Mouse (Mus musculus): ENCODE results near the gene Bpifb4. TPM values are rescaled to one million over a fixed set of nuclear protein-coding genes. Genes with fewer than 3 reads are reported as not detected.

Gene Bpifb4
- polyA plus RNA-seq, 1 experiment from 2014 or later, result not detected

- no peaks in the 10 kb centered on the region for H3K4me1 ChIP-seq (ENCODE audit: control insufficient read depth, insufficient read depth, low read length)
- H3K9ac ChIP-seq (ENCODE audit: low read length), result no peak overlapping the region
- H3K36me3 ChIP-seq (ENCODE audit: control insufficient read depth, insufficient read depth), result no peaks in the 10 kb centered on the region
- no peak for ATAC-seq (replicated peaks; ENCODE audit: extremely low read depth, insufficient read depth, low FRiP score)
- H3K4me3 ChIP-seq (ENCODE audit: low read length), result no peak overlapping the region
- no peak overlapping the region for H3K27ac ChIP-seq (ENCODE audit: low read length)
- WGBS, result 77% methylated on average over 5 of the region's 5 CpGs
- H3K4me2 ChIP-seq (ENCODE audit: low read depth, low read length), result no peak overlapping the region
- H3K27me3 ChIP-seq (ENCODE audit: control insufficient read depth, insufficient read depth, low read length), result no peaks in the 10 kb centered on the region
- H3K9me3 ChIP-seq (replicated peaks; ENCODE audit: control insufficient read depth, low read length), result no peaks in the 10 kb centered on the region
Measured at GRCm38 (mm10) chr2:153970221-153970620, 32.2 kb downstream of the Bpifb4 start.

GRCm38 (mm10) chr2:153974582-153974981, 36.6 kb downstream of the Bpifb4 start, which contains the start of gene Bpifa6:
Bpifa6 (plus strand) TSS chr2:153974945.
- Histone ChIP-seq H3K36me3 (ENCODE audit: control insufficient read depth, insufficient read depth) (no peaks in the 10 kb centered on the region), H3K4me2 (ENCODE audit: low read depth, low read length) (no peak within 1 kb of the TSS), H3K27me3 (ENCODE audit: control insufficient read depth, insufficient read depth, low read length) (no peaks in the 10 kb centered on the region), H3K4me1 (ENCODE audit: control insufficient read depth, insufficient read depth, low read length) (no peaks in the 10 kb centered on the region), H3K27ac (ENCODE audit: low read length) (no peak within 1 kb of the TSS), H3K9ac (ENCODE audit: low read length) (no peak within 1 kb of the TSS), H3K9me3 (replicated peaks; ENCODE audit: control insufficient read depth, low read length) (no peaks in the 10 kb centered on the region), H3K4me3 (ENCODE audit: low read length) (no peak within 1 kb of the TSS)
- WGBS, result 49% methylated on average over 5 of the region's 5 CpGs
- ATAC-seq (replicated peaks; ENCODE audit: extremely low read depth, insufficient read depth, low FRiP score), result no peak

- 2% methylated on average over 7 of the region's 7 CpGs for WGBS
- no peaks in the 10 kb centered on the region for H3K36me3 ChIP-seq (ENCODE audit: control insufficient read depth, insufficient read depth)
- no peak for ATAC-seq (replicated peaks; ENCODE audit: extremely low read depth, insufficient read depth, low FRiP score)
- no peak overlapping the region for H3K27ac ChIP-seq (ENCODE audit: low read length)
- no peak overlapping the region for H3K9ac ChIP-seq (ENCODE audit: low read length)
- H3K4me1 ChIP-seq (ENCODE audit: control insufficient read depth, insufficient read depth, low read length), result no peaks in the 10 kb centered on the region
- no peaks in the 10 kb centered on the region for H3K9me3 ChIP-seq (replicated peaks; ENCODE audit: control insufficient read depth, low read length)
- H3K4me3 ChIP-seq (ENCODE audit: low read length), result no peak overlapping the region
- no peak overlapping the region for H3K4me2 ChIP-seq (ENCODE audit: low read depth, low read length)
- no peaks in the 10 kb centered on the region for H3K27me3 ChIP-seq (ENCODE audit: control insufficient read depth, insufficient read depth, low read length)
Measured at GRCm38 (mm10) chr2:153995770-153996169, 57.8 kb downstream of the Bpifb4 start.

GRCm38 (mm10) chr2:154000501-154000900, 62.5 kb downstream of the Bpifb4 start:
- no peak for ATAC-seq (replicated peaks; ENCODE audit: extremely low read depth, insufficient read depth, low FRiP score)

GRCm38 (mm10) chr2:154001056-154001455, 63.0 kb downstream of the Bpifb4 start:
- H3K9me3 ChIP-seq (replicated peaks; ENCODE audit: control insufficient read depth, low read length), result no peaks in the 10 kb centered on the region

More at GRCm38 (mm10) chr2:154000501-154000900, 62.5 kb downstream of the Bpifb4 start:
- H3K27me3 ChIP-seq (ENCODE audit: control insufficient read depth, insufficient read depth, low read length), result no peaks in the 10 kb centered on the region
- 70% methylated on average over 3 of the region's 3 CpGs for WGBS
- H3K9me3 ChIP-seq (replicated peaks; ENCODE audit: control insufficient read depth, low read length), result no peaks in the 10 kb centered on the region
- H3K9ac ChIP-seq (ENCODE audit: low read length), result no peak overlapping the region
- H3K4me2 ChIP-seq (ENCODE audit: low read depth, low read length), result no peak overlapping the region
- no peaks in the 10 kb centered on the region for H3K4me1 ChIP-seq (ENCODE audit: control insufficient read depth, insufficient read depth, low read length)
- no peak overlapping the region for H3K27ac ChIP-seq (ENCODE audit: low read length)
- no peak overlapping the region for H3K4me3 ChIP-seq (ENCODE audit: low read length)
- no peaks in the 10 kb centered on the region for H3K36me3 ChIP-seq (ENCODE audit: control insufficient read depth, insufficient read depth)

GRCm38 (mm10) chr2:154004456-154004855, 66.4 kb downstream of the Bpifb4 start:
- Histone ChIP-seq H3K36me3 (ENCODE audit: control insufficient read depth, insufficient read depth) (no peaks in the 10 kb centered on the region), H3K9me3 (replicated peaks; ENCODE audit: control insufficient read depth, low read length) (no peaks in the 10 kb centered on the region), H3K4me2 (ENCODE audit: low read depth, low read length) (no peak overlapping the region), H3K4me1 (ENCODE audit: control insufficient read depth, insufficient read depth, low read length) (no peaks in the 10 kb centered on the region), H3K27me3 (ENCODE audit: control insufficient read depth, insufficient read depth, low read length) (no peaks in the 10 kb centered on the region), H3K9ac (ENCODE audit: low read length) (no peak overlapping the region), H3K4me3 (ENCODE audit: low read length) (no peak overlapping the region), H3K27ac (ENCODE audit: low read length) (no peak overlapping the region)
- no peak for ATAC-seq (replicated peaks; ENCODE audit: extremely low read depth, insufficient read depth, low FRiP score)
- WGBS, result 61% methylated on average over 1 of the region's 1 CpGs

More at GRCm38 (mm10) chr2:154001056-154001455, 63.0 kb downstream of the Bpifb4 start:
- H3K27ac ChIP-seq (ENCODE audit: low read length), result no peak overlapping the region
- no peak overlapping the region for H3K9ac ChIP-seq (ENCODE audit: low read length)
- no peak overlapping the region for H3K4me2 ChIP-seq (ENCODE audit: low read depth, low read length)
- no peaks in the 10 kb centered on the region for H3K4me1 ChIP-seq (ENCODE audit: control insufficient read depth, insufficient read depth, low read length)
- no peaks in the 10 kb centered on the region for H3K36me3 ChIP-seq (ENCODE audit: control insufficient read depth, insufficient read depth)
- no peaks in the 10 kb centered on the region for H3K27me3 ChIP-seq (ENCODE audit: control insufficient read depth, insufficient read depth, low read length)
- H3K4me3 ChIP-seq (ENCODE audit: low read length), result no peak overlapping the region
- no peak for ATAC-seq (replicated peaks; ENCODE audit: extremely low read depth, insufficient read depth, low FRiP score)

- no peaks in the 10 kb centered on the region for H3K27me3 ChIP-seq (ENCODE audit: control insufficient read depth, insufficient read depth, low read length)
- ATAC-seq (replicated peaks; ENCODE audit: extremely low read depth, insufficient read depth, low FRiP score), result no peak
- H3K4me1 ChIP-seq (ENCODE audit: control insufficient read depth, insufficient read depth, low read length), result no peaks in the 10 kb centered on the region
- no peaks in the 10 kb centered on the region for H3K9me3 ChIP-seq (replicated peaks; ENCODE audit: control insufficient read depth, low read length)
- H3K4me2 ChIP-seq (ENCODE audit: low read depth, low read length), result no peak overlapping the region
- H3K36me3 ChIP-seq (ENCODE audit: control insufficient read depth, insufficient read depth), result no peaks in the 10 kb centered on the region
- 58% methylated on average over 1 of the region's 1 CpGs for WGBS
- H3K27ac ChIP-seq (ENCODE audit: low read length), result no peak overlapping the region
- H3K9ac ChIP-seq (ENCODE audit: low read length), result no peak overlapping the region
- no peak overlapping the region for H3K4me3 ChIP-seq (ENCODE audit: low read length)
Measured at GRCm38 (mm10) chr2:154005094-154005493, 67.1 kb downstream of the Bpifb4 start.

GRCm38 (mm10) chr2:154005734-154006133, 67.7 kb downstream of the Bpifb4 start:
- ATAC-seq (replicated peaks; ENCODE audit: extremely low read depth, insufficient read depth, low FRiP score), result no peak
- Histone ChIP-seq H3K4me2 (ENCODE audit: low read depth, low read length) (no peak overlapping the region), H3K36me3 (ENCODE audit: control insufficient read depth, insufficient read depth) (no peaks in the 10 kb centered on the region), H3K9ac (ENCODE audit: low read length) (no peak overlapping the region), H3K4me1 (ENCODE audit: control insufficient read depth, insufficient read depth, low read length) (no peaks in the 10 kb centered on the region), H3K27me3 (ENCODE audit: control insufficient read depth, insufficient read depth, low read length) (no peaks in the 10 kb centered on the region), H3K9me3 (replicated peaks; ENCODE audit: control insufficient read depth, low read length) (no peaks in the 10 kb centered on the region), H3K4me3 (ENCODE audit: low read length) (no peak overlapping the region), H3K27ac (ENCODE audit: low read length) (no peak overlapping the region)
- WGBS, result 76% methylated on average over 4 of the region's 4 CpGs

GRCm38 (mm10) chr2:154006331-154006730, 68.3 kb downstream of the Bpifb4 start:
- Histone ChIP-seq H3K9ac (ENCODE audit: low read length) (no peak overlapping the region), H3K9me3 (replicated peaks; ENCODE audit: control insufficient read depth, low read length) (no peaks in the 10 kb centered on the region), H3K27me3 (ENCODE audit: control insufficient read depth, insufficient read depth, low read length) (no peaks in the 10 kb centered on the region), H3K4me2 (ENCODE audit: low read depth, low read length) (no peak overlapping the region), H3K4me3 (ENCODE audit: low read length) (no peak overlapping the region), H3K27ac (ENCODE audit: low read length) (no peak overlapping the region), H3K4me1 (ENCODE audit: control insufficient read depth, insufficient read depth, low read length) (no peaks in the 10 kb centered on the region), H3K36me3 (ENCODE audit: control insufficient read depth, insufficient read depth) (no peaks in the 10 kb centered on the region)
- WGBS, result 75% methylated on average over 2 of the region's 2 CpGs
- no peak for ATAC-seq (replicated peaks; ENCODE audit: extremely low read depth, insufficient read depth, low FRiP score)

- no peaks in the 10 kb centered on the region for H3K27me3 ChIP-seq (ENCODE audit: control insufficient read depth, insufficient read depth, low read length)
- ATAC-seq (replicated peaks; ENCODE audit: extremely low read depth, insufficient read depth, low FRiP score), result no peak
- WGBS, result 60% methylated on average over 1 of the region's 1 CpGs
- no peaks in the 10 kb centered on the region for H3K36me3 ChIP-seq (ENCODE audit: control insufficient read depth, insufficient read depth)
- H3K27ac ChIP-seq (ENCODE audit: low read length), result no peak overlapping the region
- no peaks in the 10 kb centered on the region for H3K4me1 ChIP-seq (ENCODE audit: control insufficient read depth, insufficient read depth, low read length)
- H3K4me2 ChIP-seq (ENCODE audit: low read depth, low read length), result no peak overlapping the region
- no peak overlapping the region for H3K4me3 ChIP-seq (ENCODE audit: low read length)
- no peak overlapping the region for H3K9ac ChIP-seq (ENCODE audit: low read length)
- H3K9me3 ChIP-seq (replicated peaks; ENCODE audit: control insufficient read depth, low read length), result no peaks in the 10 kb centered on the region
Measured at GRCm38 (mm10) chr2:154007381-154007780, 69.4 kb downstream of the Bpifb4 start.

Measured in heart, embryonic 16.5 days (tissue).